Mouse (Mus musculus) stomach, postnatal 0 days (tissue): ENCODE data around the gene Ubr1. TPM values are rescaled to one million over a fixed set of nuclear protein-coding genes. Genes with fewer than 3 reads are reported as not detected.
A peak's percentile ranks its signal among the peaks of the same experiment; 100 is the strongest.

ENCODE experiments used
- ATAC-seq: fragments of 200-750 bp; cut with Nextera tagmentation; 2 replicates; pipeline ENCODE4 v1.8.0; 2017; ENCODE audit not compliant: low FRiP score, low TSS enrichment
- DNase-seq: peaks from one replicate; pipeline ENCODE4 v3.0.0-alpha.2; 2016; ENCODE audit warnings: low spot score
- H3K27ac ChIP-seq: fragments of 300-500 bp; sonication (generic); replicated peaks from 2 replicates; pipeline ENCODE4 v1.5.1; 2014; ENCODE audit warnings: mild to moderate bottlenecking, control low read depth
- H3K27me3 ChIP-seq: fragments of 300-500 bp; sonication (generic); 2 replicates; pipeline ENCODE4 v1.6.1; 2014; ENCODE audit warnings: low read length; ENCODE audit not compliant: control insufficient read depth, insufficient read depth
- H3K36me3 ChIP-seq: fragments of 300-500 bp; sonication (generic); 2 replicates; pipeline ENCODE4 v1.6.1; 2014; ENCODE audit warnings: low read length, mixed read lengths; ENCODE audit not compliant: control insufficient read depth, insufficient read depth
- H3K4me1 ChIP-seq: fragments of 300-500 bp; sonication (generic); replicated peaks from 2 replicates; pipeline ENCODE4 v1.6.1; 2014; ENCODE audit warnings: antibody characterized with exemption; ENCODE audit not compliant: control insufficient read depth, insufficient read depth
- H3K4me2 ChIP-seq: fragments of 300-500 bp; sonication (generic); replicated peaks from 2 replicates; pipeline ENCODE4 v1.6.1; 2014; ENCODE audit warnings: low read depth, mild to moderate bottlenecking, control low read depth, moderate library complexity
- H3K4me3 ChIP-seq: fragments of 300-500 bp; sonication (generic); 2 replicates; pipeline ENCODE4 v1.5.1; 2014; ENCODE audit warnings: low read depth, low read length, control low read depth
- H3K9ac ChIP-seq: fragments of 300-500 bp; sonication (generic); 2 replicates; pipeline ENCODE4 v1.6.1; 2014; ENCODE audit warnings: mild to moderate bottlenecking, low read length, control low read depth, mixed read lengths
- H3K9me3 ChIP-seq: fragments of 300-500 bp; sonication (generic); 2 replicates; pipeline ENCODE4 v1.6.1; 2016; ENCODE audit warnings: low read length; ENCODE audit not compliant: control insufficient read depth
- CTCF ChIP-seq: IDR thresholded peaks from 2 replicates; pipeline ENCODE4 v1.5.1; 2016; ENCODE audit warnings: antibody characterized with exemption, low read depth, mild to moderate bottlenecking, moderate library complexity
- EP300 ChIP-seq: optimal IDR thresholded peaks from 2 replicates; pipeline ENCODE3; 2016; ENCODE audit warnings: antibody characterized with exemption
- WGBS: fragments of 180-500 bp; shearing (Covaris S2); extraction: QIAGEN DNeasy Blood & Tissue Kit; methylation state at CpG from one replicate; pipeline ENCODE4 v1.1.7; 2014; 5-methylcytosine and 5-hydroxymethylcytosine counted together
- polyA plus RNA-seq: library from polyadenylated mRNA; unstranded; fragments of >200 nt; fragmentation: Nextera tagmentation; extraction: Ambion mirVana; gene quantifications from 2 replicates; pipeline ENCODE4 v1.2.1, GENCODE M21; 2015

Gene Ubr1
- polyA plus RNA-seq, 1 experiment from 2014 or later, result 8.9 TPM

- 0 out of 2 replicates have a peak, but pooled peaks cover 11% of the 10 kb centered on the region for H3K36me3 ChIP-seq
- TF ChIP-seq CTCF (no peak), EP300 (no peak)
- WGBS, result 88% methylated on average over 2 of the region's 2 CpGs
These were observed 97.3 kb downstream of the Ubr1 start for GRCm38 (mm10) chr2:120873192-120873591.

DNA sequence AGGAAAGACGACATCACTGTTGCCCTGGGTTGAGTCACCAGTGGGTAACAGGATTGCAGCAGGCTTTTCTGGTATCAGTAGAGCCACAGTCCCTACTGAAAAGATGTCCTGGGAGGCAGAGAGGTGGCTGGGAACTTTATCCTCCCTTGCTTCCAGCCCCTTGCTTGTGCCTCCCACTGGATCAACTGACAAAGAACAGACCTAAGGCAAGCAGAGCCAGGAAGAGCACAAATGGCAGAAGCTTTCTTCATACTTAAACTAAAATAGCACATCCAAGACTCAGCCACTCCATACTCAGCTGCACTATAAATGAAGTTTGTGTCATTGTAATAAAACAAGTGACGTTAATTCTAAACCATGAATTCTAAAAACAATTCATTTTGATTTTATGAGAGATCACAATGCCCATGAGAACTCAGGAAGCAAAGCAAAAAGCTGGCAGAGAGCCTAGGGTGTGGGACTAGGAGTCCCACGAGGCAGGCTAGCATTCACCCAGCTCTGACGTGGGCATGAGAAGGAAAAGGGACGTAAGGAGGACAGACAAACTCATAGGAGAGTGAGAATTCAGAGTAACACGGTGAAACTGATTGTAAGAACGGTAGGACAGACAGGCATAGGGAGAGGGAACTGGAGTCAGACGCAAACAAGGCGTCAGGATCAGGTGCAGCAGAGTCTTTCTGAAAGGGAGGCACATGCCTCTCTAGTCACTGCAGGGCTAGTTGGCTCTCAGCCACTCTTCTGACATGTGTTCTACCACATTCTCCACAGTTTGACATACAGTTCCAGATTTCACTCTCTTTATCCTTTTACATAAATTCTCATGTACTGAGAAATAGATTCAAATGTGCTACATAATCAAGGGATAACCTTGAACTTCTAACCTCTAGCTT is 98.8 kb downstream of the Ubr1 start:
- 0 out of 2 replicates have a peak, but pooled peaks cover 11% of the 10 kb centered on the region for H3K36me3 ChIP-seq

More at GRCm38 (mm10) chr2:120873192-120873591, 97.3 kb downstream of the Ubr1 start:
- H3K4me3 ChIP-seq, result no peak overlapping the region
- no peaks in the 10 kb centered on the region for H3K9me3 ChIP-seq
- H3K9ac ChIP-seq, result no peak overlapping the region
- H3K4me1 ChIP-seq, result no peaks in the 10 kb centered on the region
- H3K4me2 ChIP-seq, result no peak overlapping the region
- no peaks in the 10 kb centered on the region for H3K27me3 ChIP-seq
- H3K27ac ChIP-seq, result no peak overlapping the region
- DNase-seq (no peak), ATAC-seq (no peak)

GRCm38 (mm10) chr2:120867336-120867735 is 103.2 kb downstream of the Ubr1 start:
- peak; percentile 26; the same call in 1 of the 2 replicates for ATAC-seq
- H3K36me3 ChIP-seq, result peaks cover 10% of the 10 kb centered on the region; the same call in 1 of the 2 replicates
- 51% methylated on average over 5 of the region's 5 CpGs for WGBS

More for the DNA sequence above, 98.8 kb downstream of the Ubr1 start:
- ATAC-seq, result no peak
- 67% methylated on average over 9 of the region's 9 CpGs for WGBS
- H3K27me3 ChIP-seq, result no peaks in the 10 kb centered on the region
- no peak overlapping the region for H3K9ac ChIP-seq
- TF ChIP-seq CTCF (no peak), EP300 (no peak)
- H3K9me3 ChIP-seq, result no peaks in the 10 kb centered on the region
- H3K27ac ChIP-seq, result peak overlapping the region; percentile 63; the same call in 1 of the 2 replicates
- no peaks in the 10 kb centered on the region for H3K4me1 ChIP-seq
- no peak for DNase-seq
- no peak overlapping the region for H3K4me2 ChIP-seq
- H3K4me3 ChIP-seq, result no peak overlapping the region

DNA sequence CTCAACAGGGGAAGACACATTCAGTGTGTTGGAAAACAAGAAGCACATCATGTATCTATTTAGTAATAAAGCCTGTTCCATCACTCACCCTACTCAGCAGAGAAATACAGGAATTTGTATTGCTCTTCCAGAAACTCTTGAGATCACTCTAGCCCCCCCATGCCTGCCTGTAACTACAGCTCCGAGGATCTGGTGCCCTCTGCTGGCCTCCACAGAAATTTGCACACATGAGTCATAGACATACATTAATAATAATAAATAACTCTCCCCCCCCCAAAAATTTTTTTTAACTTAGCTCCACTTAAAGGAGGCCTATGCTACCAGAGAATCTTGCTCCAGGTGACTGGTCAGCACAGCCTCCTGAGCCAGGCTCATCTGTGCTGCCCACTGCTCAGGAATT is 104.0 kb downstream of the Ubr1 start:
- ATAC-seq (no peak), DNase-seq (peak; percentile 53)
- H3K27me3 ChIP-seq, result no peaks in the 10 kb centered on the region
- H3K9ac ChIP-seq, result no peak overlapping the region
- no peaks in the 10 kb centered on the region for H3K4me1 ChIP-seq
- TF ChIP-seq CTCF (peak; percentile 77), EP300 (no peak)
- no peak overlapping the region for H3K27ac ChIP-seq
- no peak overlapping the region for H3K4me3 ChIP-seq
- no peaks in the 10 kb centered on the region for H3K9me3 ChIP-seq
- no peak overlapping the region for H3K4me2 ChIP-seq
- 9% methylated on average over 1 of the region's 1 CpGs for WGBS
- H3K36me3 ChIP-seq, result peaks cover 10% of the 10 kb centered on the region; the same call in 1 of the 2 replicates

More at GRCm38 (mm10) chr2:120867336-120867735, 103.2 kb downstream of the Ubr1 start:
- no peak overlapping the region for H3K27ac ChIP-seq
- no peak for DNase-seq
- no peak overlapping the region for H3K4me2 ChIP-seq
- H3K9me3 ChIP-seq, result no peaks in the 10 kb centered on the region
- TF ChIP-seq CTCF, result no peak
- TF ChIP-seq EP300, result no peak
- no peaks in the 10 kb centered on the region for H3K4me1 ChIP-seq
- no peak overlapping the region for H3K4me3 ChIP-seq
- H3K27me3 ChIP-seq, result no peaks in the 10 kb centered on the region
- H3K9ac ChIP-seq, result no peak overlapping the region

DNA sequence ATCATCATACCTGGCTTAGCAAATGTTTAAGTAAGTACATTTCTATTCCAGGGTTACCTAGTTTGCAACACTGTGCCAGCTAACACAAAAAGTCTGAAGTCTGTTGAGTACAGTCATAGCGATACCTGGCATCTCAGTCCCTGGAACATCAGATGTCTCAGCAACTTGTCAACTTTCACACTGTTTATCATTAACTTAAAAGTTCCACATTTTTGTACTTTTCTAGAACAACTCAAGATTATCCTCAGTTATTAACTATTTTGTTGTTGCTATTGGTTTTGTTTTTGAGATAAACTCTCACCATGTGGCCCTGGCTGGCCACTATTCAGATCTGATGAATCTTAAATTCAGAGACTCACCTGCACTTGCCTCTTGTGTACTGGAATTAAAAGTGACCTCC is 107.1 kb downstream of the Ubr1 start:
- H3K4me3 ChIP-seq, result no peak overlapping the region
- H3K36me3 ChIP-seq, result peaks cover 12% of the 10 kb centered on the region; the same call in 1 of the 2 replicates
- no peak overlapping the region for H3K4me2 ChIP-seq
- no peaks in the 10 kb centered on the region for H3K4me1 ChIP-seq
- WGBS, result 100% methylated on average over 1 of the region's 1 CpGs
- no peak for TF ChIP-seq CTCF
- no peak for TF ChIP-seq EP300
- no peak for DNase-seq
- no peak overlapping the region for H3K9ac ChIP-seq
- no peak overlapping the region for H3K27ac ChIP-seq
- no peaks in the 10 kb centered on the region for H3K27me3 ChIP-seq
- no peaks in the 10 kb centered on the region for H3K9me3 ChIP-seq
- ATAC-seq, result no peak

GRCm38 (mm10) chr2:120860699-120861098 is 109.8 kb downstream of the Ubr1 start:
- no peaks in the 10 kb centered on the region for H3K9me3 ChIP-seq
- peaks cover 12% of the 10 kb centered on the region; the same call in 1 of the 2 replicates for H3K36me3 ChIP-seq
- DNase-seq (no peak), ATAC-seq (no peak)
- no peak overlapping the region for H3K9ac ChIP-seq
- H3K27ac ChIP-seq, result no peak overlapping the region
- WGBS, result 26% methylated on average over 1 of the region's 1 CpGs
- no peaks in the 10 kb centered on the region for H3K4me1 ChIP-seq
- no peak for TF ChIP-seq EP300
- no peak for TF ChIP-seq CTCF
- no peak overlapping the region for H3K4me3 ChIP-seq
- H3K27me3 ChIP-seq, result no peaks in the 10 kb centered on the region
- H3K4me2 ChIP-seq, result no peak overlapping the region
